Mouse (Mus musculus): ENCODE data around the gene Olfr485. TPM values are rescaled to one million over a fixed set of nuclear protein-coding genes. Genes with fewer than 3 reads are reported as not detected.
"Not testable (repeated sequence)": the region's sequence is repeated elsewhere in the genome, so short reads cannot be mapped to it uniquely, and the experiment has no call there.

The Olfr485 gene
- total RNA-seq, 1 experiment = not detected

DNA sequence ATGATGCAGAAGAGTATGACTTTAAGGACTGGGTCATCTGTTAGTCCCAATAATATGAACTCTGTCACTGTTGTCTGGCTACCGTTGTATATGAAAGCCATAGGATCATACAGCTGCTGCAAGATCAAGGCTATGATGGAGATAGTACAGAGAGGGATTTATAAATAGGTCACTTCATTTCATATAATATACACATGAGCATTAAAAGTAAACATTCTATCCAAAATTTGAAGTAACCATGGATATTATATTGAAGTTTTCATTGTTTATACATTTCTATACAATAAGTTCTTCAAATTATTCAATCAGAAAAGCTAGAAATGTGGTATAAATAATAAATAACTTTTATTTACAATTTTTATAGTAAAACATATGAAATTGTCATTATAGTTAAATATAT, 13.0 kb upstream of the Olfr485 start, which contains the start of gene Olfr486:
Olfr486 (minus strand) TSS at position 101 of the 400 bp plus-strand sequence.
- H3K9ac ChIP-seq (ENCODE audit: insufficient read depth, low read depth, low read length, poor library complexity, severe bottlenecking); H3K27ac ChIP-seq (ENCODE audit: insufficient read depth, low read depth, low read length, poor library complexity, severe bottlenecking); DNase-seq (ENCODE audit: low read depth, low spot score); H3K36me3 ChIP-seq (ENCODE audit: control insufficient read depth, insufficient read depth, low read length, poor library complexity, severe bottlenecking); H3K4me3 ChIP-seq (ENCODE audit: insufficient read depth in 1 of 2, low read depth in 1 of 2, low read length in 2 of 2, poor library complexity in 1 of 2, severe bottlenecking in 1 of 2); H3K4me1 ChIP-seq (ENCODE audit: control insufficient read depth in 2 of 2, insufficient read depth in 2 of 2, low read length in 2 of 2, poor library complexity in 1 of 2); H3K9me3 ChIP-seq (ENCODE audit: control insufficient read depth, insufficient read depth, low read depth, low read length); in situ Hi-C loops (cut with MboI; ENCODE audit: low sequenced_read_pairs in 2 of 2, unreplicated experiment in 2 of 2): not testable (repeated sequence)

DNA sequence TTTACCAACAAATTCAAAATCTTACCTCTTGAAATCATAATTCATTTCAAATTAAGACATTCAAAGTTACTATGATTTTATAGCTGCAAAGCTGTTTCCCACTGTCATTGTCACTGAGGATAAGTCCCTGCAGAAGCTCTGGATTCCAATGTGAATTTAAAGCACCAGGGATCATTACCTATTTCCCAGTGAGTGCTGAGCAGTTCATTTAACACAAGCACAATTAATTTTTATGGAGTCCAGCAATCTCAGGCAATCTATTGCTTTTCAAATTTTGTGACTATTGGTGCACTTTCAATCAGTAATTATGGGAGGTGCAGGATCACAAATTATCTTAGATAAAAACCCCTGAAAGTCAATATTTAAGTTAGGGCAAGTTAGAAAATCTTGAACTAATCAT, 32.3 kb downstream of the Olfr485 start, which contains the start of gene Olfr484:
Olfr484 (minus strand) TSS at position 101 of the 400 bp plus-strand sequence.
- TF ChIP-seq ZNF384 (IDR thresholded peaks at IDR 0.05; ENCODE audit: low read depth, low read length) = no peak
- no peak for TF ChIP-seq ZC3H11A (IDR thresholded peaks at IDR 0.05; ENCODE audit: borderline replicate concordance, low read depth, low read length)
- TF ChIP-seq MAFK (IDR thresholded peaks at IDR 0.05; ENCODE audit: insufficient read depth, low read depth, low read length) = no peak
- TF ChIP-seq CHD2 (IDR thresholded peaks at IDR 0.05; ENCODE audit: low read depth, low read length) = no peak
- TF ChIP-seq HCFC1 (IDR thresholded peaks at IDR 0.05; ENCODE audit: borderline replicate concordance, insufficient read depth, low read length) = no peak
- in situ Hi-C loops (cut with MboI; ENCODE audit: low sequenced_read_pairs in 2 of 2, unreplicated experiment in 2 of 2) = no loop called here

DNA sequence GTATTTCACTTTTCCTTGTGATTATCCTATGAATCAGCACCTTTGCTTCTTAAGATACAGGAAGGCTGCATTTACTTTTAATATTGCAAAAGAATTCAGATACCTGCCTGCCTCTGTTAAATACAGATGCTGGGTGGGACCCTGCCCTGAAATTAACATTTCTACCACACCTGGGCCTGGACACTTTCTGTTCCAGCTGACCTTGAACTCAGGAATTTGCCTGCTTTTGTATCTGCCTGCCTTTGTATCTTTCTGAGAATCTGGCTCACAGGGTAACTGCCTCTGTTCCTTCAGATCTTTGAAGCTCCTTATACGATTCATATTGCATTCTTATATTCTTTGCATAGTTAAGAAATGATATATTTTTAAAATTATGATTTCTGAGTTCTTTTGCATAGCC, 38.3 kb downstream of the Olfr485 start:
- peak overlapping the region; percentile 78; the same call in 1 of the 2 replicates for H3K27ac ChIP-seq (ENCODE audit: insufficient read depth, low read depth, low read length, poor library complexity, severe bottlenecking)
- in situ Hi-C loops (cut with MboI; ENCODE audit: low sequenced_read_pairs in 2 of 2, unreplicated experiment in 2 of 2) = no loop called here
- peaks cover 4% of the 10 kb centered on the region in 2 experiments; a peak in 3 of 4 replicates for H3K4me1 ChIP-seq (ENCODE audit: control insufficient read depth in 2 of 2, insufficient read depth in 2 of 2, low read length in 2 of 2, poor library complexity in 1 of 2)
- no peak overlapping the region for H3K9ac ChIP-seq (ENCODE audit: insufficient read depth, low read depth, low read length, poor library complexity, severe bottlenecking)
- no peaks in the 10 kb centered on the region for H3K36me3 ChIP-seq (ENCODE audit: control insufficient read depth, insufficient read depth, low read length, poor library complexity, severe bottlenecking)
- no peaks in the 10 kb centered on the region for H3K9me3 ChIP-seq (ENCODE audit: control insufficient read depth, insufficient read depth, low read depth, low read length)
- no peak overlapping the region for H3K4me3 ChIP-seq (ENCODE audit: insufficient read depth in 1 of 2, low read depth in 1 of 2, low read length in 2 of 2, poor library complexity in 1 of 2, severe bottlenecking in 1 of 2)
- no peak for DNase-seq (ENCODE audit: low read depth, low spot score)
- TF ChIP-seq ZC3H11A (IDR thresholded peaks at IDR 0.05; ENCODE audit: borderline replicate concordance, low read depth, low read length) = no peak
- TF ChIP-seq ZNF384 (IDR thresholded peaks at IDR 0.05; ENCODE audit: low read depth, low read length) = no peak
- TF ChIP-seq MAFK (IDR thresholded peaks at IDR 0.05; ENCODE audit: insufficient read depth, low read depth, low read length) = no peak
- no peak for TF ChIP-seq HCFC1 (IDR thresholded peaks at IDR 0.05; ENCODE audit: borderline replicate concordance, insufficient read depth, low read length)
- no peak for TF ChIP-seq CHD2 (IDR thresholded peaks at IDR 0.05; ENCODE audit: low read depth, low read length)

More for the DNA sequence above, 32.3 kb downstream of the Olfr485 start, which contains the start of gene Olfr484:
- no peaks in the 10 kb centered on the region for H3K36me3 ChIP-seq (ENCODE audit: control insufficient read depth, insufficient read depth, low read length, poor library complexity, severe bottlenecking)
- no peak within 1 kb of the TSS for H3K27ac ChIP-seq (ENCODE audit: insufficient read depth, low read depth, low read length, poor library complexity, severe bottlenecking)
- H3K4me1 ChIP-seq (ENCODE audit: control insufficient read depth in 2 of 2, insufficient read depth in 2 of 2, low read length in 2 of 2, poor library complexity in 1 of 2) = no peaks in the 10 kb centered on the region
- H3K9me3 ChIP-seq (ENCODE audit: control insufficient read depth, insufficient read depth, low read depth, low read length) = no peaks in the 10 kb centered on the region
- no peak within 1 kb of the TSS for H3K9ac ChIP-seq (ENCODE audit: insufficient read depth, low read depth, low read length, poor library complexity, severe bottlenecking)
- no peak for DNase-seq (ENCODE audit: low read depth, low spot score)
- H3K4me3 ChIP-seq (ENCODE audit: insufficient read depth in 1 of 2, low read depth in 1 of 2, low read length in 2 of 2, poor library complexity in 1 of 2, severe bottlenecking in 1 of 2) = no peak within 1 kb of the TSS

DNA sequence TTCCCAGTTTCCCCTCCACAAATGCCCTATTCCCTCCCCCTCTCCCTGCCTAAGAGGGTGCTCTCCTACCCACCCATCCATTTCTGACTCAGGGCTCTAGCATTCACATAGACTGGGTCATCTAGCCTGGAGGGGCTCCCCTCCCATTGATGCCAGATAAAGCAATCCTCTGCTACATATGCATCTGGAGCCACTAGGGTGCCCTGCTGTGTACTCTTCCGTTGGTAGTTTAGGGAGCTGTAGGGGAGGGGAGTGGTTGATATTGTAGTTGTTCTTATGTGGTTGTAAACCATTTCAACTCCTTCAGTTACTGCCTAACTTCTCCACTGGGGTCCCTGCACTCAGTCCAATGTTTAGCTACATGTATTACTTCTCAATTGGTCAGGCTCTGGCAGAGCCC, 39.0 kb downstream of the Olfr485 start:
- TF ChIP-seq ZC3H11A (IDR thresholded peaks at IDR 0.05; ENCODE audit: borderline replicate concordance, low read depth, low read length) (no peak), MAFK (IDR thresholded peaks at IDR 0.05; ENCODE audit: insufficient read depth, low read depth, low read length) (no peak), CHD2 (IDR thresholded peaks at IDR 0.05; ENCODE audit: low read depth, low read length) (no peak), ZNF384 (IDR thresholded peaks at IDR 0.05; ENCODE audit: low read depth, low read length) (no peak), HCFC1 (IDR thresholded peaks at IDR 0.05; ENCODE audit: borderline replicate concordance, insufficient read depth, low read length) (no peak)
- peak overlapping the region; percentile 78; the same call in 1 of the 2 replicates for H3K27ac ChIP-seq (ENCODE audit: insufficient read depth, low read depth, low read length, poor library complexity, severe bottlenecking)
- H3K4me3 ChIP-seq (ENCODE audit: insufficient read depth in 1 of 2, low read depth in 1 of 2, low read length in 2 of 2, poor library complexity in 1 of 2, severe bottlenecking in 1 of 2) = no peak overlapping the region
- H3K9me3 ChIP-seq (ENCODE audit: control insufficient read depth, insufficient read depth, low read depth, low read length) = no peaks in the 10 kb centered on the region
- no peak overlapping the region for H3K9ac ChIP-seq (ENCODE audit: insufficient read depth, low read depth, low read length, poor library complexity, severe bottlenecking)
- in situ Hi-C loops (cut with MboI; ENCODE audit: low sequenced_read_pairs in 2 of 2, unreplicated experiment in 2 of 2) = no loop called here
- peaks cover 4% of the 10 kb centered on the region in 2 experiments; a peak in 3 of 4 replicates for H3K4me1 ChIP-seq (ENCODE audit: control insufficient read depth in 2 of 2, insufficient read depth in 2 of 2, low read length in 2 of 2, poor library complexity in 1 of 2)
- DNase-seq (ENCODE audit: low read depth, low spot score) = no peak
- no peaks in the 10 kb centered on the region for H3K36me3 ChIP-seq (ENCODE audit: control insufficient read depth, insufficient read depth, low read length, poor library complexity, severe bottlenecking)

Other genes starting within 250 kb of the Olfr485 start
- not detected in 2 replicates for gene Olfr473, start 229.4 kb downstream of the Olfr485 start, total RNA-seq (2012; rRNA removed)
- not detected in 2 replicates for gene Olfr474, start 205.2 kb downstream of the Olfr485 start, total RNA-seq (2012; rRNA removed)
- not detected in 2 replicates for gene Olfr476, start 195.1 kb downstream of the Olfr485 start, total RNA-seq (2012; rRNA removed)
- gene Olfr477, start 173.2 kb downstream of the Olfr485 start, total RNA-seq (2012; rRNA removed) = not detected in 2 replicates
- gene Olfr478, start 125.9 kb downstream of the Olfr485 start, total RNA-seq (2012; rRNA removed) = not detected in 2 replicates
- not detected in 2 replicates for gene Olfr479, start 109.2 kb downstream of the Olfr485 start, total RNA-seq (2012; rRNA removed)
- not detected in 2 replicates for gene Olfr480, start 92.5 kb downstream of the Olfr485 start, total RNA-seq (2012; rRNA removed)
- not detected in 2 replicates for gene Olfr481, start 80.0 kb downstream of the Olfr485 start, total RNA-seq (2012; rRNA removed)
- not detected in 2 replicates for gene Olfr482, start 62.3 kb downstream of the Olfr485 start, total RNA-seq (2012; rRNA removed)
- gene Olfr483, start 59.0 kb downstream of the Olfr485 start, total RNA-seq (2012; rRNA removed) = not detected in 2 replicates
- gene Olfr484, start 32.4 kb downstream of the Olfr485 start, total RNA-seq (2012; rRNA removed) = not detected in 2 replicates
- not detected in 2 replicates for gene Olfr486, start 12.9 kb upstream of the Olfr485 start, total RNA-seq (2012; rRNA removed)
- not detected in 2 replicates for gene Olfr487, start 54.8 kb upstream of the Olfr485 start, total RNA-seq (2012; rRNA removed)
- not detected in 2 replicates for gene Olfr488, start 98.5 kb upstream of the Olfr485 start, total RNA-seq (2012; rRNA removed)
- not detected in 2 replicates for gene Olfr490, start 129.1 kb upstream of the Olfr485 start, total RNA-seq (2012; rRNA removed)
- gene Olfr491, start 153.6 kb upstream of the Olfr485 start, total RNA-seq (2012; rRNA removed) = not detected in 2 replicates
- gene Olfr492, start 163.8 kb upstream of the Olfr485 start, total RNA-seq (2012; rRNA removed) = not detected in 2 replicates
- not detected in 2 replicates for gene Olfr493, start 187.1 kb upstream of the Olfr485 start, total RNA-seq (2012; rRNA removed)
- not detected in 2 replicates for gene Olfr494, start 205.5 kb upstream of the Olfr485 start, total RNA-seq (2012; rRNA removed)
- gene Olfr495, start 233.3 kb upstream of the Olfr485 start, total RNA-seq (2012; rRNA removed) = not detected in 2 replicates